Mouse (Mus musculus) adrenal gland, postnatal 14 days (tissue): ENCODE measurements around the gene Lrrc75a. TPM values are rescaled to one million over a fixed set of nuclear protein-coding genes. Genes with fewer than 3 reads are reported as not detected.

Experiments
- DNase-seq: peaks from one replicate; pipeline ENCODE4 v3.0.0; 2021; ENCODE audit warnings: mixed read lengths
- total RNA-seq: library from RNA; stranded (reverse); gene quantifications from 2 replicates; pipeline ENCODE4 v1.2.3, GENCODE M21; 2021

Lrrc75a gene
- total RNA-seq, 1 experiment from 2014 or later = 28.7 TPM

GRCm38 (mm10) chr11:62621586-62622283 is 26.6 kb downstream of the Lrrc75a start:
- no peak for DNase-seq

GRCm38 (mm10) chr11:62621079-62621478 is 27.2 kb downstream of the Lrrc75a start:
- DNase-seq = no peak

GRCm38 (mm10) chr11:62615456-62615855 is 32.9 kb downstream of the Lrrc75a start:
- no peak for DNase-seq

GRCm38 (mm10) chr11:62614876-62615410 is 33.4 kb downstream of the Lrrc75a start:
- no peak for DNase-seq

- peak; percentile 95 for DNase-seq
Observed at GRCm38 (mm10) chr11:62613657-62614365, 34.5 kb downstream of the Lrrc75a start.

- DNase-seq = no peak
Observed at GRCm38 (mm10) chr11:62612604-62613003, 35.7 kb downstream of the Lrrc75a start.

- DNase-seq = no peak
Observed at GRCm38 (mm10) chr11:62610304-62610703, 38.0 kb downstream of the Lrrc75a start.

- DNase-seq = no peak
Observed at GRCm38 (mm10) chr11:62608826-62609675, 39.3 kb downstream of the Lrrc75a start.

- no peak for DNase-seq
Observed at GRCm38 (mm10) chr11:62607952-62608201, 40.4 kb downstream of the Lrrc75a start.

- DNase-seq = no peak
Observed at GRCm38 (mm10) chr11:62607170-62607951, 41.0 kb downstream of the Lrrc75a start.

GRCm38 (mm10) chr11:62606299-62607169 is 41.8 kb downstream of the Lrrc75a start:
- DNase-seq = no peak

- DNase-seq = no peak
Observed at GRCm38 (mm10) chr11:62605619-62606298, 42.6 kb downstream of the Lrrc75a start.

- DNase-seq = no peak
Observed at GRCm38 (mm10) chr11:62604886-62605618, 43.3 kb downstream of the Lrrc75a start.

GRCm38 (mm10) chr11:62604123-62604706 is 44.1 kb downstream of the Lrrc75a start:
- DNase-seq = no peak

GRCm38 (mm10) chr11:62603312-62604056 is 44.8 kb downstream of the Lrrc75a start:
- peak; percentile 42 for DNase-seq

- peak; percentile 98 for DNase-seq
Observed at GRCm38 (mm10) chr11:62602619-62603311, 45.6 kb downstream of the Lrrc75a start.

- no peak for DNase-seq
Observed at GRCm38 (mm10) chr11:62601732-62602618, 46.3 kb downstream of the Lrrc75a start.
